Mouse (Mus musculus) neutrophil, adult 83 days (primary cell): Measurements from ENCODE around the gene Atp8a2. TPM values are rescaled to one million over a fixed set of nuclear protein-coding genes. Genes with fewer than 3 reads are reported as not detected.

Experiments used
- total RNA-seq, 2 experiments: library from RNA; stranded (reverse); gene quantifications; one replicate each; pipeline ENCODE4 v1.2.4; 2023

Gene Atp8a2
- total RNA-seq = 1 to 10 TPM; 1.8 to 2.4 TPM

GRCm38 (mm10) chr14:60196884-60197283, at the start of gene Atp8a2:
Gene Atp8a2 (minus strand): TSS chr14:60197179.

GRCm38 (mm10) chr14:59625158-59625805, 571.7 kb downstream of the Atp8a2 start, which contains the start of gene Shisa2:
Gene Shisa2 (plus strand): TSS chr14:59625308.

GRCm38 (mm10) chr14:59597398-59598259, 599.4 kb downstream of the Atp8a2 start, which contains the start of gene Cdadc1:
Gene Cdadc1 (minus strand): TSS chr14:59597959.

Other genes with a start within 250 kb of the Atp8a2 start
- not detected for gene Nupl1, start 54.3 kb upstream of the Atp8a2 start, total RNA-seq
- gene Gm49336, start 54.3 kb upstream of the Atp8a2 start, total RNA-seq = 10 to 100 TPM; 35.1 to 43.5 TPM
- gene Mtmr6, start 68.0 kb upstream of the Atp8a2 start, total RNA-seq = 10 to 100 TPM; 74.3 to 77.5 TPM
- 10 to 100 TPM; 17.3 to 19.8 TPM for gene Amer2, start 176.1 kb upstream of the Atp8a2 start, total RNA-seq